Mouse (Mus musculus): ENCODE data around the gene Bad. TPM values are rescaled to one million over a fixed set of nuclear protein-coding genes. Genes with fewer than 3 reads are reported as not detected.

The Bad gene
- total RNA-seq, 2 experiments from 2014 or later: 37.4 to 39.2 TPM

GRCm38 (mm10) chr19:6981465-6981864 is 39.8 kb downstream of the Bad start:
- DNase-seq (ENCODE audit: low spot score in 2 of 2): no peak

- DNase-seq (ENCODE audit: low spot score in 2 of 2): no peak
Observed at GRCm38 (mm10) chr19:6983621-6984020, 42.0 kb downstream of the Bad start.

GRCm38 (mm10) chr19:6985300-6985699 is 43.6 kb downstream of the Bad start:
- no peak for DNase-seq (ENCODE audit: low spot score in 2 of 2)

- no peak for DNase-seq (ENCODE audit: low spot score in 2 of 2)
Observed at GRCm38 (mm10) chr19:6985951-6986708, 44.5 kb downstream of the Bad start.

- peak in 1 of 2 experiments; percentile 52 for DNase-seq (ENCODE audit: low spot score in 2 of 2)
Observed at GRCm38 (mm10) chr19:6987061-6987903, 45.6 kb downstream of the Bad start, which contains the start of gene Vegfb. Gene Vegfb (minus strand): TSS chr19:6987651.

- DNase-seq (ENCODE audit: low spot score in 2 of 2): peak in 1 of 2 experiments; percentile 29
Observed at GRCm38 (mm10) chr19:6987904-6988285, 46.2 kb downstream of the Bad start.

GRCm38 (mm10) chr19:6989251-6989650 is 47.6 kb downstream of the Bad start:
- DNase-seq (ENCODE audit: low spot score in 2 of 2): no peak

- no peak for DNase-seq (ENCODE audit: low spot score in 2 of 2)
Observed at GRCm38 (mm10) chr19:6990712-6991111, 49.1 kb downstream of the Bad start.

GRCm38 (mm10) chr19:6991166-6991565 is 49.5 kb downstream of the Bad start:
- peak in 1 of 2 experiments; percentile 1 for DNase-seq (ENCODE audit: low spot score in 2 of 2)

- DNase-seq (ENCODE audit: low spot score in 2 of 2): peak; percentile 88 to 96
Observed at GRCm38 (mm10) chr19:6992011-6992858, 50.6 kb downstream of the Bad start, which contains the start of gene Dnajc4. Gene Dnajc4 (minus strand): TSS chr19:6992572.

GRCm38 (mm10) chr19:6993011-6993770 is 51.5 kb downstream of the Bad start:
- DNase-seq (ENCODE audit: low spot score in 2 of 2): no peak

- no peak for DNase-seq (ENCODE audit: low spot score in 2 of 2)
Observed at GRCm38 (mm10) chr19:6994002-6994401, 52.3 kb downstream of the Bad start.

GRCm38 (mm10) chr19:6994489-6994888 is 52.8 kb downstream of the Bad start:
- DNase-seq (ENCODE audit: low spot score in 2 of 2): no peak

GRCm38 (mm10) chr19:6995255-6995991 is 53.8 kb downstream of the Bad start:
- no peak for DNase-seq (ENCODE audit: low spot score in 2 of 2)

- peak; percentile 73 to 85 for DNase-seq (ENCODE audit: low spot score in 2 of 2)
Observed at GRCm38 (mm10) chr19:6996006-6996405, 54.3 kb downstream of the Bad start, which contains the start of the genes Nudt22 and Trpt1. Gene Nudt22 (minus strand): TSS chr19:6996117. Gene Trpt1 (plus strand): TSS chr19:6996131.

- no peak for DNase-seq (ENCODE audit: low spot score in 2 of 2)
Observed at GRCm38 (mm10) chr19:6997721-6998290, 56.1 kb downstream of the Bad start.

- DNase-seq (ENCODE audit: low spot score in 2 of 2): no peak
Observed at GRCm38 (mm10) chr19:6999360-7000063, 57.9 kb downstream of the Bad start.
